Mouse (Mus musculus) cerebellum, postnatal 25 days (tissue): ENCODE data around the gene Eif2b3.

ENCODE experiments used
- DNase-seq, 2 experiments: peaks; one replicate each; pipeline ENCODE4 v3.0.0; 2021; ENCODE audit warnings: mixed read lengths in 2 of 2

Eif2b3 gene

DNA sequence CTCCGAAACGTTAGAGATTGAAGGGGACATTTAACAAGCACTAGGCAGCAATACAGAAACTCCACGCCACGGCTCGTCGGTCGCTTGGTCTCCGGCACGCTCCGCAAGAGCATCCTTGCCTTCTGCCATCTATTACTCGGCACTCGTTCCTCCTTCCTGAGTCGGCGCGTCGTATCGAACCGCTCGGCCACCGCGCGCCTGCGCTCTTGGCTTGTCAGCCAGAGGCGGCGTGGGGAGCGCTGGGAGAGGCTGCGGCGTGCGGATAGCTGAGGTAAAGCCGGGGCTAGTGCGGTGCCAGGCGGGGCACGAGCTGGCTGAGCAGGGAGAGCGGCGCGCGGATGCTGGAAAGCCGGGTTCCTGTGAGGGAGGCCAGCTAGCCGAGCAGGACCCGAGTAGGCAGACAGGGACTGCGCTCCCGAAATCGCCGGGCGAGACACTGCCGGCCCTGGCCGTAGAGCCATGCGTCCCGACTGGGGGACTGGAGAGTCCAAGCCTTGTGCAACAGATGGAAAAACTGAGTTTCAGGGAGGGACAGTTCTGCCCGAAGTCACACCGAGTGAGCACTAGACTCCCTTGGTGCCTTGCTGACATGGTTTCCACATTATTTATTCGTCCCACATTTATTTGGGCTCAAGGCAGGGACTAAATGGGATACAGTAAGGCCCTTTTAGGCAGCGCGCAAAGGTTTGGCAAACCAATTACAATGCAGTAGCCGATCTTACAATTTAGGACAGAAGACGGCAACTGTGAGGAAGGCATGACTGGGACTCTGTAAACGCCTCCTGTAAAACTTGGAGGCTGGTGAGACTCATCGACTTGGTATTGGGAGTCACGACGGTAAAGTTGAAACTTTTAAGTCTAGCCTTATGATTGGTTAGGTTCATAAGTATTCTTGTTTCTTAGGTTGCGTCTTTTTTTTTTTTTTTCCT, at the start of gene Eif2b3:
Eif2b3 (plus strand) TSS at position 197 of the 929 bp plus-strand sequence.
- DNase-seq: peak; percentile 93 to 95

DNA sequence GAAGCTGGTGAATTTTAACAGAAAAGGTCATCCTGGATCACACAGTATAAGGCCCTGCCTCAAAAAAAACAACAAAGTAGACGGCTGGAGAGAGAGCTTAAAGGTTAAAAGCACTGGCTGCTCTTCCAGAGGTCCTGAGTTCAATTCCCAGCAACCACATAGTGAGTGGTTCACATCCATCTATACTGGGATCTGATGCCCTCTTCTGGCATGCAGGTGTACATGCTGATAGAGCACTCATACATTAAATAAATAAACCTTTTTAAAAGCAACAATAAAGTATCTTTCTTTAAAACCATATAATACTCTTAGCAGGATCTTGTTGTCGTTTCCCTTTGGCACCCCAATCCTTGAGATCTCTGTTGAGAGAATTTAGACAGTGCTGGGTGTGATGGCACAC, 42.7 kb upstream of the Eif2b3 start:
- no peak for DNase-seq

- no peak for DNase-seq
Observed at GRCm38 (mm10) chr4:116985681-116986080, 33.5 kb upstream of the Eif2b3 start.

DNA sequence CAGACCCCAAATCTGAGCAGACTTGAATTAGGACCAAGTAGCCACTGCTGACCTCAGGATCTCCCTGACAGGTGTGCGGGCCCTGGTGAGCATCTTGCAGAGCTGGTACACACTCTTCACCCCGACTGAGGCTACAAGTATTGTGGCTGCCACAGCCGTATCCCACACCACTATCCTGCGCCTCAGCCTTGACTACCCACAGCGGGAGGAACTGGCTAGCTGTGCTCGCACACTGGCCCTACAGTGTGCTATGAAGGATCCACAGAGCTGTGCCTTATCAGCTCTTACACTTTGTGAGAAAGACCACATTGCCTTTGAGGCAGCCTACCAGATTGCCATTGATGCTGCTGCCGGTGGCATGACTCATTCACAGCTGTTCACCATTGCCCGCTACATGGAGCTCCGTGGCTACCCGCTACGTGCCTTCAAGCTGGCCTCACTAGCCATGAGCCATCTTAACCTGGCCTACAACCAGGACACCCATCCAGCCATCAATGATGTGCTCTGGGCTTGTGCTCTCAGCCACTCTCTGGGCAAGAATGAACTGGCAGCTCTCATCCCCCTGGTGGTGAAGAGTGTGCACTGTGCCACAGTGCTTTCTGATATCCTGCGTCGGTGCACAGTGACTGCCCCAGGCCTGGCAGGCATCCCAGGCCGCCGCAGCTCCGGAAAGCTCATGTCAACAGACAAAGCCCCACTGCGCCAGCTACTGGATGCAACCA, 32.6 kb upstream of the Eif2b3 start:
- DNase-seq: peak; percentile 82 to 88

- no peak for DNase-seq
Observed at GRCm38 (mm10) chr4:116987122-116987456, 32.1 kb upstream of the Eif2b3 start.

- no peak for DNase-seq
Observed at GRCm38 (mm10) chr4:116989731-116990130, 29.5 kb upstream of the Eif2b3 start.

- peak; percentile 94 to 95 for DNase-seq
Observed at GRCm38 (mm10) chr4:116991366-116991765, 27.8 kb upstream of the Eif2b3 start.

- DNase-seq: peak; percentile 94 to 96
Observed at GRCm38 (mm10) chr4:116993672-116994621, 25.3 kb upstream of the Eif2b3 start, which contains the start of gene Urod. Gene Urod, minus strand, starts transcription at chr4:116994413.

GRCm38 (mm10) chr4:116995131-116995797, 23.9 kb upstream of the Eif2b3 start, which contains the start of gene Hectd3:
Gene Hectd3, plus strand, starts transcription at chr4:116995317.
- peak; percentile 74 to 77 for DNase-seq

GRCm38 (mm10) chr4:116995798-116996135, 23.4 kb upstream of the Eif2b3 start:
- peak; percentile 68 to 81 for DNase-seq

GRCm38 (mm10) chr4:116999513-117000154, 19.6 kb upstream of the Eif2b3 start:
- no peak for DNase-seq

DNA sequence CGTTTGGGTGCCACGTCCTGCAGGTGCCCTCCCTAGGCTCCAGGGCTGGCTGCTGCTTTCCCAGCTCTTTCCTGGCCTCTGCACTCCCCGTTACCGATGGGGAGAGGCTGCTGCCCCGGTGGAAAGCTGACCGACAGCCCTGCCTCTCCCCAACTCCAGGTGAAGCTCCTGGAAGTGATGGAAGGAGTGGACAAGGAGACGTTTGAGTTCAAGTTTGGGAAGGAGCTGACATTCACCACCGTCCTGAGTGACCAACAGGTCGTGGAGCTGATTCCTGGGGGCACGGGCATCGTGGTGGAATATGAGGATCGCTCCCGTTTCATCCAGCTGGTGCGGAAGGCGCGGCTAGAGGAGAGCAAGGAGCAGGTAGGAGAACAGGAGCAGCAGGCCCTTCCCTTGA, 17.2 kb upstream of the Eif2b3 start:
- DNase-seq: no peak

DNA sequence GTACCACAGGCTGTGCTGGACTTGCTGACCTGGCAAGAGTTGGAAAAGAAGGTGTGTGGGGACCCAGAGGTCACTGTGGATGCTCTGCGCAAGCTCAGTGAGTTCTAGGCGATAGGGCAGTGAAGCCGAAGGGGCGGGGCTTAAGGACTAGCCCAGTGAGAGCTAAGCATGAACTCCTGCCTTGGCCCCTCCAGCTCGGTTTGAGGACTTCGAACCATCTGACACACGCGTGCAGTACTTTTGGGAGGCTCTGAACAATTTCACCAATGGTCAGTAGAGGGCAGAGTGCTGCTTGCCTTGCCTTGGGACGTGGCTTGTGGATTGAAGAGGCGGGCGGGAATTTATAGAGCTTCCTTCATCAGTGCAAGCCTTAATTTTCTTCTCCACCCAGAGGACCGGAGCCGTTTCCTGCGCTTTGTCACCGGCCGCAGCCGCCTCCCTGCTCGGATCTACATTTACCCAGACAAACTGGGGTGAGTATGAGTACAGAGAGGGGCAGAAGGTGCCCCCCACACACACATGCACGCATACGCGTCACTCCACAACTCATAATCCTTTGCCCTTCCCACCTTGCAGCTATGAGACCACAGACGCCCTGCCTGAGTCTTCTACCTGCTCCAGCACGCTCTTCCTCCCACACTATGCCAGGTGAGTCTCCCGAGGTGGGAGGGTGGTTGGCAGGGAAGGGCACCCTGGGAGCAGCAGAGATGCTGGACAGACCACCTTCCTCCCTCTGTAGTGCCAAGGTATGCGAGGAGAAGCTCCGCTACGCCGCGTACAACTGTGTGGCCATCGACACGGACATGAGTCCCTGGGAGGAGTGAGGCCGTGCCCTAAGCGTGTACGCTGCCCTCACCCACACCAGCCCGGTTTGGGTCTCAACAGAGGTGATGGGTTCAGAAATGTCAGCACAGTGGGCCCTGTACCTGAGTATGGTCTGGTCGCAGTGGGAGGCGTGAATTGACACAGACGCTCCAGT, 16.4 kb upstream of the Eif2b3 start:
- DNase-seq: peak; percentile 63 to 71

- no peak for DNase-seq
Observed at GRCm38 (mm10) chr4:117004649-117005048, 14.6 kb upstream of the Eif2b3 start.

- no peak for DNase-seq
Observed at GRCm38 (mm10) chr4:117005611-117006400, 13.4 kb upstream of the Eif2b3 start.

DNA sequence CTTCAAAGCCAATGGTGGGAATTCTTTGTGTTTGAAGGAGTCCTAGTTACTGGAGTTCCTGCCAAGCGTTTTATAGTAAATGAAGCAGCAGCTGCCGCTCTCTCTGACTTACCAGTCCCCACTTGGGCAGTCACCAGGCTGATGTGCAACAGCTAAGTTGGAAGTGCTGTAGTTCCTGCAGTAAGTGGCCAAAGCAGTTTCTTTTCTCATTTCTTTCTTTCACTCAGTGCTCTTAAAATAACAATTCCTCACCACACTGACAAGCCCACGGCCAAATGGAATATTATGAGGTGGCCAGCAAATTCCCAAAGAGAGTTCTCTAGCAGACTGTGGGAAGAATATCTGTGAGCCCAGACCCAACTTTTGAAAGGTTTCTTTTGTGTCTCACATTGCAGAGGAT, 12.1 kb upstream of the Eif2b3 start:
- no peak for DNase-seq

- no peak for DNase-seq
Observed at GRCm38 (mm10) chr4:117010231-117010630, 9.0 kb upstream of the Eif2b3 start.

DNA sequence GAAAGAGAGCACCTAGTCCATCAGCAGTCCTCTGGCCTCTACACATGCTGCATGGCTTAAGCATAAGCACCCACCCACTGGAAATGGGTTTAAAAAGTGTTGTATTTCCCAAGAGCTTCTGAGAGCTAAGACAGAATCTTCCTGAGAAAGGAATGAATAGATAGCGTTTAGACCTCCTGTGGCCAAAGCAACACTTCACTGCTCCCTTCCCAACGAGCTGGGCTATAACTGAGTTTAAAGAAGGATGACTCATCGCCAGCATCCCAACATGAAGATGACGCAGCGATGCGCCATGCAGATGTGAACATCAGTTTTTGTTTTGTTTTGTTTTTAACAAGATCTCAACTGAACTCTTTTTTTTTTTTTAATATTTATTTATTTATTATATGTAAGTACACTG, 5.6 kb upstream of the Eif2b3 start:
- DNase-seq: no peak

- no peak for DNase-seq
Observed at GRCm38 (mm10) chr4:117014901-117015415, 4.2 kb upstream of the Eif2b3 start.
